Mouse (Mus musculus) heart, postnatal 0 days (tissue): ENCODE results near the gene Tmem86b. TPM values are rescaled to one million over a fixed set of nuclear protein-coding genes. Genes with fewer than 3 reads are reported as not detected.
"Not testable (repeated sequence)": the region's sequence is repeated elsewhere in the genome, so short reads cannot be mapped to it uniquely, and the experiment has no call there.

Experiments used
- ATAC-seq: fragments of 200-750 bp; cut with Nextera tagmentation; 2 replicates; pipeline ENCODE4 v1.8.0; 2017; ENCODE audit warnings: low read depth, moderate number of reproducible peaks, moderate library complexity; ENCODE audit not compliant: insufficient read depth
- DNase-seq: peaks from one replicate; pipeline ENCODE4 v3.0.0-alpha.2; 2016; ENCODE audit warnings: low spot score
- H3K27ac ChIP-seq: fragments of 300-500 bp; sonication (generic); 2 replicates; pipeline ENCODE4 v1.5.1; 2014; ENCODE audit warnings: low read depth, mild to moderate bottlenecking
- H3K27me3 ChIP-seq: fragments of 300-500 bp; sonication (generic); 2 replicates; pipeline ENCODE4 v1.6.1; 2014; ENCODE audit warnings: low read length, mixed read lengths; ENCODE audit not compliant: control insufficient read depth, insufficient read depth
- H3K36me3 ChIP-seq: fragments of 300-500 bp; sonication (generic); replicated peaks from 2 replicates; pipeline ENCODE4 v1.6.1; 2014; ENCODE audit warnings: low read length, mixed read lengths; ENCODE audit not compliant: control insufficient read depth, insufficient read depth
- H3K4me1 ChIP-seq: fragments of 300-500 bp; sonication (generic); 2 replicates; pipeline ENCODE4 v1.6.1; 2014; ENCODE audit warnings: antibody characterized with exemption; ENCODE audit not compliant: control insufficient read depth, insufficient read depth
- H3K4me2 ChIP-seq: fragments of 300-500 bp; sonication (generic); 2 replicates; pipeline ENCODE4 v1.6.1; 2014; ENCODE audit warnings: low read depth, mild to moderate bottlenecking, low read length, moderate library complexity
- H3K4me3 ChIP-seq: fragments of 300-500 bp; sonication (generic); 2 replicates; pipeline ENCODE4 v1.5.1; 2014; ENCODE audit warnings: low read depth, low read length
- H3K9ac ChIP-seq: fragments of 300-500 bp; sonication (generic); replicated peaks from 2 replicates; pipeline ENCODE4 v1.6.1; 2014; ENCODE audit warnings: low read depth, low read length, mixed read lengths
- H3K9me3 ChIP-seq: fragments of 300-500 bp; sonication (generic); replicated peaks from 2 replicates; pipeline ENCODE4 v1.6.1; 2016; ENCODE audit warnings: low read length; ENCODE audit not compliant: control insufficient read depth
- CTCF ChIP-seq: IDR thresholded peaks from 2 replicates; pipeline ENCODE4 v1.5.1; 2016; ENCODE audit warnings: antibody characterized with exemption, control low read depth, low read depth
- EP300 ChIP-seq: IDR thresholded peaks from 2 replicates; pipeline ENCODE4 v1.6.1; 2016; ENCODE audit warnings: antibody characterized with exemption, low read depth
- WGBS: fragments of 180-500 bp; shearing (Covaris S2); extraction: QIAGEN DNeasy Blood & Tissue Kit; methylation state at CpG from one replicate; pipeline ENCODE4 v1.1.7; 2014; 5-methylcytosine and 5-hydroxymethylcytosine counted together
- microRNA-seq: library from miRNA; unstranded; fragments of <30 nt; microRNA quantifications from one replicate; pipeline ENCODE4, GENCODE M21; 2016
- polyA plus RNA-seq: library from polyadenylated mRNA; unstranded; fragments of >200 nt; fragmentation: Nextera tagmentation; extraction: Ambion mirVana; gene quantifications from 2 replicates; pipeline ENCODE4 v1.2.1, GENCODE M21; 2015
- total RNA-seq: library from RNA; depleted of rRNA; stranded (reverse); fragments of >200 nt; gene quantifications from 2 replicates; pipeline ENCODE4 v1.2.3, GENCODE M21; 2014; ENCODE audit warnings: low replicate concordance; rRNA removed

Tmem86b gene
- total and polyA plus RNA-seq, 2 experiments from 2014 or later: 0.82 to 4.8 TPM

GRCm38 (mm10) chr7:4608002-4608401 lies 23.2 kb downstream of the Tmem86b start:
- Histone ChIP-seq H3K27ac (no peak overlapping the region), H3K27me3 (no peaks in the 10 kb centered on the region), H3K4me2 (no peak overlapping the region), H3K4me3 (no peak overlapping the region), H3K9ac (no peak overlapping the region), H3K36me3 (no peaks in the 10 kb centered on the region), H3K4me1 (no peaks in the 10 kb centered on the region), H3K9me3 (no peaks in the 10 kb centered on the region)
- TF ChIP-seq CTCF (no peak), EP300 (no peak)
- no peak for DNase-seq
- ATAC-seq: no peak
- WGBS: 61% methylated on average over 5 of the region's 5 CpGs

DNA sequence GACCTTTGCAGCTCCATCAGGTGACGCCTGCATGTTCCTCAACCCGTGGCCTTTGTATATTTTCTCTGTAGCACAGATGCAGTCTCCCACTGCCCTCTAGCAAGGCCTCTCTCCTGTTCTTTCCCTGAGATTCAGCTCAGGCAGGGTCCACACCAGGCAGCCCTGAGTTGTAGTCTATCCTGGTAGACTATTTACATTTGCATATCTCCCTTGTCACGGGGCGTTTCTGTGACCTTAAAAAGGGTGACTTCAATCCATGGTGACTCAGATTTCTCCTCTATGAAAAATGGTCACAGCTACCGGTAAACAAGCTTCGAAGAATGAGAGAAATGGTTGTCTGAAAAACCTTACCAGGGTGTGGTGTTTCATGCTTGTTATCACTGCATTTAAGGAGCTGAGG lies 27.3 kb downstream of the Tmem86b start, which contains the start of gene Ptprh:
Gene Ptprh (minus strand): TSS at position 169 of the 400 bp plus-strand sequence.
- H3K27me3 ChIP-seq: no peaks in the 10 kb centered on the region
- no peak within 1 kb of the TSS for H3K4me2 ChIP-seq
- no peak for ATAC-seq
- no peaks in the 10 kb centered on the region for H3K4me1 ChIP-seq
- H3K9ac ChIP-seq: no peak within 1 kb of the TSS
- WGBS: 60% methylated on average over 6 of the region's 6 CpGs
- H3K36me3 ChIP-seq: no peaks in the 10 kb centered on the region
- no peak within 1 kb of the TSS for H3K27ac ChIP-seq
- no peak for DNase-seq
- H3K9me3 ChIP-seq: no peaks in the 10 kb centered on the region
- TF ChIP-seq CTCF: no peak
- no peak for TF ChIP-seq EP300
- H3K4me3 ChIP-seq: no peak within 1 kb of the TSS

DNA sequence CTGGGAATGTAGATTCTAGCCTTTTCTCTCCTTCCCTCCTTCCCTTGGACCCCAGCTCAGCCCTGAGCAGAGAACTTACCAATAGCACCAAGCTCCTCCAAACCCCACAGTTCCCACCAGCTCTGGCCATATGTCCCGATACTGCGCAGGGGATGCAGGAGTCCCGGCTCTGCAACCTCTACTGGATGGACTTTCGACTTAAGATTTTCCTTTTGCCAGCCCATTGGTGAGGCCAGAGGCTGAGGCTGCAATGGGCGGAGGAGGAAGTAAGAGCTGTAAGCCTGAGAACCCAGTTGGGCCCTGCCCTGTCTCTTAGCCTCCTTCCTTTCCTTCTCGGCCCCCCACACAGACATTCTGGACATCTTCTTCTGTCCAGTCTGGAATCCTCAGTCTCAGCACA lies 28.3 kb downstream of the Tmem86b start:
- 80% methylated on average over 6 of the region's 6 CpGs for WGBS
- ATAC-seq (no peak), DNase-seq (no peak)
- H3K27me3 ChIP-seq: no peaks in the 10 kb centered on the region
- H3K4me3 ChIP-seq: no peak overlapping the region
- H3K36me3 ChIP-seq: no peaks in the 10 kb centered on the region
- H3K9me3 ChIP-seq: no peaks in the 10 kb centered on the region
- H3K4me2 ChIP-seq: no peak overlapping the region
- H3K9ac ChIP-seq: no peak overlapping the region
- TF ChIP-seq EP300: no peak
- TF ChIP-seq CTCF: no peak
- no peaks in the 10 kb centered on the region for H3K4me1 ChIP-seq
- no peak overlapping the region for H3K27ac ChIP-seq

DNA sequence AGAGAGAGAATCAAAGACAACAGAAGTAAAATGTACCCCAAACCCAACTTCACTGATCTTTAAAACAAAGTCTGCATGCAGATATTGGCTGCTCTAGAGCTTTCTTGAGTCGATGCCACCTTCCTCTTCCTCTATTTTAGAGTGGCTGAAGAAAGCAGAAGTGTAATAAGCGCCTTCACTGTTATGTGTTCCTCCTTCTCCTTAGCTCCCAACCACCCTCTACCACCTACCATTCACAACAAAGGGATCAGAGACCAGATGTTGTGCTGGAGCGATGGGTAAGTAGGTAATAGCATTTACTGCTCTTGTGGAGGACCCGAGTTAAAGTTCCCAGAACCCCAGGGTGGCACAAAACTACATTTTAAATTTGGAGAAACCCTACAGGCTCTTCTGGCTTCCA lies 34.2 kb downstream of the Tmem86b start:
- H3K36me3 ChIP-seq, H3K4me1 ChIP-seq, H3K27ac ChIP-seq, DNase-seq, H3K9ac ChIP-seq, ATAC-seq, H3K4me3 ChIP-seq, H3K27me3 ChIP-seq, H3K9me3 ChIP-seq, H3K4me2 ChIP-seq: not testable (repeated sequence)
- 54% methylated on average over 4 of the region's 4 CpGs for WGBS

DNA sequence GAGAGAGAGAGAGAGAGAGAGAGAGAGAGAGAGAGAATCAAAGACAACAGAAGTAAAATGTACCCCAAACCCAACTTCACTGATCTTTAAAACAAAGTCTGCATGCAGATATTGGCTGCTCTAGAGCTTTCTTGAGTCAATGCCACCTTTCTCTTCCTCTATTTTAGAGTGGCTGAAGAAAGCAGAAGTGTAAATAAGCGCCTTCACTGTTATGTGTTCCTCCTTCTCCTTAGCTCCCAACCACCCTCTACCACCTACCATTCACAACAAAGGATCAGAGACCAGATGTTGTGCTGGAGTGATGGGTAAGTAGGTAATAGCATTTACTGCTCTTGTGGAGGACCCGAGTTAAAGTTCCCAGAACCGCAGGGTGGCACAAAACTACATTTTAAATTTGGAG lies 49.7 kb downstream of the Tmem86b start:
- not testable (repeated sequence) for H3K27ac ChIP-seq, H3K9me3 ChIP-seq, H3K27me3 ChIP-seq, H3K4me1 ChIP-seq, H3K9ac ChIP-seq, H3K4me2 ChIP-seq, H3K36me3 ChIP-seq, ATAC-seq, H3K4me3 ChIP-seq, DNase-seq
- 60% methylated on average over 3 of the region's 3 CpGs for WGBS

Small RNA genes lying within 50 kb of the gene (microRNA-seq; reads per million reads assigned to microRNA genes)
- gene Gm23577: not detected

Other genes starting within 250 kb of the Tmem86b start
- 0.08 TPM in 1 of 2 replicates, not detected in the other for gene Gp6, start 233.7 kb downstream of the Tmem86b start, total RNA-seq
- gene Gp6, start 233.7 kb downstream of the Tmem86b start, polyA plus RNA-seq: 0.08 TPM in 1 of 2 replicates, not detected in the other
- gene Rdh13, start 185.8 kb downstream of the Tmem86b start, total RNA-seq: 19.4 and 70.3 TPM in 2 replicates
- gene Rdh13, start 185.8 kb downstream of the Tmem86b start, polyA plus RNA-seq: 24.9 and 28.0 TPM in 2 replicates
- gene Eps8l1, start 170.7 kb downstream of the Tmem86b start, total RNA-seq: 0.88 and 6.1 TPM in 2 replicates
- 1.00 and 4.0 TPM in 2 replicates for gene Eps8l1, start 170.7 kb downstream of the Tmem86b start, polyA plus RNA-seq
- gene Ppp1r12c, start 129.7 kb downstream of the Tmem86b start, total RNA-seq: 89.1 and 105 TPM in 2 replicates
- 22.5 and 24.2 TPM in 2 replicates for gene Ppp1r12c, start 129.7 kb downstream of the Tmem86b start, polyA plus RNA-seq
- 27.4 and 28.3 TPM in 2 replicates for gene Tnnt1, start 115.0 kb downstream of the Tmem86b start, total RNA-seq
- gene Tnnt1, start 115.0 kb downstream of the Tmem86b start, polyA plus RNA-seq: 93.7 and 106 TPM in 2 replicates
- 4,764 and 5,473 TPM in 2 replicates for gene Tnni3, start 107.2 kb downstream of the Tmem86b start, total RNA-seq
- gene Tnni3, start 107.2 kb downstream of the Tmem86b start, polyA plus RNA-seq: 8,811 and 8,917 TPM in 2 replicates
- 0.11 and 2.6 TPM in 2 replicates for gene Dnaaf3, start 99.0 kb downstream of the Tmem86b start, total RNA-seq
- gene Dnaaf3, start 99.0 kb downstream of the Tmem86b start, polyA plus RNA-seq: 0.60 and 0.63 TPM in 2 replicates
- gene Syt5, start 83.9 kb downstream of the Tmem86b start, total RNA-seq: 0.23 and 1.4 TPM in 2 replicates
- 0.70 and 0.92 TPM in 2 replicates for gene Syt5, start 83.9 kb downstream of the Tmem86b start, polyA plus RNA-seq
- not detected in 2 replicates for gene Ptprh, start 27.4 kb downstream of the Tmem86b start, total RNA-seq
- not detected in 2 replicates for gene Ptprh, start 27.4 kb downstream of the Tmem86b start, polyA plus RNA-seq
- gene Ppp6r1, start 27.6 kb upstream of the Tmem86b start, total RNA-seq: 101 and 146 TPM in 2 replicates
- gene Ppp6r1, start 27.6 kb upstream of the Tmem86b start, polyA plus RNA-seq: 4.9 and 5.7 TPM in 2 replicates
- 138 and 156 TPM in 2 replicates for gene Hspbp1, start 53.6 kb upstream of the Tmem86b start, total RNA-seq
- 69.8 and 72.9 TPM in 2 replicates for gene Hspbp1, start 53.6 kb upstream of the Tmem86b start, polyA plus RNA-seq
- 7.1 and 10.9 TPM in 2 replicates for gene Brsk1, start 59.2 kb upstream of the Tmem86b start, total RNA-seq
- gene Brsk1, start 59.2 kb upstream of the Tmem86b start, polyA plus RNA-seq: 0.22 and 0.36 TPM in 2 replicates
- 0.23 TPM in 1 of 2 replicates, not detected in the other for gene Tmem150b, start 93.8 kb upstream of the Tmem86b start, total RNA-seq
- gene Tmem150b, start 93.8 kb upstream of the Tmem86b start, polyA plus RNA-seq: not detected in 2 replicates
- 59.1 and 62.9 TPM in 2 replicates for gene Kmt5c, start 108.7 kb upstream of the Tmem86b start, total RNA-seq
- gene Kmt5c, start 108.7 kb upstream of the Tmem86b start, polyA plus RNA-seq: 38.3 and 42.9 TPM in 2 replicates
- 20.8 TPM in 1 of 2 replicates, not detected in the other for gene Cox6b2, start 121.7 kb upstream of the Tmem86b start, total RNA-seq
- 27.1 and 27.8 TPM in 2 replicates for gene Cox6b2, start 121.7 kb upstream of the Tmem86b start, polyA plus RNA-seq
- not detected in 2 replicates for gene Fam71e2, start 139.9 kb upstream of the Tmem86b start, total RNA-seq
- not detected in 2 replicates for gene Fam71e2, start 139.9 kb upstream of the Tmem86b start, polyA plus RNA-seq
- gene Il11, start 151.4 kb upstream of the Tmem86b start, total RNA-seq: not detected in 2 replicates
- not detected in 2 replicates for gene Il11, start 151.4 kb upstream of the Tmem86b start, polyA plus RNA-seq
- gene Tmem190, start 151.5 kb upstream of the Tmem86b start, total RNA-seq: not detected in 2 replicates
- not detected in 2 replicates for gene Tmem190, start 151.5 kb upstream of the Tmem86b start, polyA plus RNA-seq
- 2.2 and 21.0 TPM in 2 replicates for gene Tmem238, start 158.2 kb upstream of the Tmem86b start, total RNA-seq
- 8.0 and 8.6 TPM in 2 replicates for gene Tmem238, start 158.2 kb upstream of the Tmem86b start, polyA plus RNA-seq
- 141 and 173 TPM in 2 replicates for gene Rpl28, start 161.5 kb upstream of the Tmem86b start, total RNA-seq
- gene Rpl28, start 161.5 kb upstream of the Tmem86b start, polyA plus RNA-seq: 259 and 269 TPM in 2 replicates
- 440 and 486 TPM in 2 replicates for gene Ube2s, start 181.2 kb upstream of the Tmem86b start, total RNA-seq
- 156 and 174 TPM in 2 replicates for gene Ube2s, start 181.2 kb upstream of the Tmem86b start, polyA plus RNA-seq
- 0.23 TPM in 1 of 2 replicates, not detected in the other for gene Shisa7, start 213.3 kb upstream of the Tmem86b start, total RNA-seq
- gene Shisa7, start 213.3 kb upstream of the Tmem86b start, polyA plus RNA-seq: not detected in 2 replicates
- gene Isoc2b, start 238.8 kb upstream of the Tmem86b start, total RNA-seq: 1.4 and 20.0 TPM in 2 replicates
- gene Isoc2b, start 238.8 kb upstream of the Tmem86b start, polyA plus RNA-seq: 4.5 and 6.5 TPM in 2 replicates
- 15.2 and 25.6 TPM in 2 replicates for gene Isoc2a, start 245.7 kb upstream of the Tmem86b start, total RNA-seq
- gene Isoc2a, start 245.7 kb upstream of the Tmem86b start, polyA plus RNA-seq: 1.4 and 1.6 TPM in 2 replicates